Mouse (Mus musculus): Measurements from ENCODE around the gene Sorl1. TPM values are rescaled to one million over a fixed set of nuclear protein-coding genes. Genes with fewer than 3 reads are reported as not detected.

Sorl1 gene
- polyA plus RNA-seq, 1 experiment from 2014 or later = 9.1 TPM

- ATAC-seq (replicated peaks; ENCODE audit: low FRiP score) = no peak
Observed at GRCm38 (mm10) chr9:41937341-41937966, 186.6 kb downstream of the Sorl1 start.

GRCm38 (mm10) chr9:41936598-41936997, 187.5 kb downstream of the Sorl1 start:
- H3K27ac ChIP-seq = no peak overlapping the region
- ATAC-seq (replicated peaks; ENCODE audit: low FRiP score) = no peak
- H3K4me1 ChIP-seq = peaks cover 62% of the 10 kb centered on the region
- 32% methylated on average over 1 of the region's 1 CpGs for WGBS
- H3K4me3 ChIP-seq (replicated peaks) = no peak overlapping the region
- H3K4me2 ChIP-seq = no peak overlapping the region
- no peaks in the 10 kb centered on the region for H3K9me3 ChIP-seq (replicated peaks)
- no peak overlapping the region for H3K9ac ChIP-seq
- H3K27me3 ChIP-seq = no peaks in the 10 kb centered on the region
- H3K36me3 ChIP-seq = no peaks in the 10 kb centered on the region

More at GRCm38 (mm10) chr9:41937341-41937966, 186.6 kb downstream of the Sorl1 start:
- peak overlapping the region; percentile 89 for H3K27ac ChIP-seq
- peaks cover 62% of the 10 kb centered on the region for H3K4me1 ChIP-seq
- H3K4me2 ChIP-seq = no peak overlapping the region
- WGBS = 34% methylated on average over 8 of the region's 8 CpGs
- H3K9me3 ChIP-seq (replicated peaks) = no peaks in the 10 kb centered on the region
- H3K4me3 ChIP-seq (replicated peaks) = no peak overlapping the region
- H3K27me3 ChIP-seq = no peaks in the 10 kb centered on the region
- no peaks in the 10 kb centered on the region for H3K36me3 ChIP-seq
- H3K9ac ChIP-seq = no peak overlapping the region

- no peaks in the 10 kb centered on the region for H3K36me3 ChIP-seq
- peak overlapping the region; percentile 40 for H3K4me3 ChIP-seq (replicated peaks)
- 1% methylated on average over 10 of the region's 10 CpGs for WGBS
- H3K9me3 ChIP-seq (replicated peaks) = no peaks in the 10 kb centered on the region
- H3K27me3 ChIP-seq = no peaks in the 10 kb centered on the region
- peak overlapping the region; percentile 55 for H3K9ac ChIP-seq
- peak overlapping the region; percentile 82 for H3K4me2 ChIP-seq
- peak overlapping the region; percentile 92 for H3K27ac ChIP-seq
- ATAC-seq (replicated peaks; ENCODE audit: low FRiP score) = no peak
- peaks cover 62% of the 10 kb centered on the region for H3K4me1 ChIP-seq
Observed at GRCm38 (mm10) chr9:41935979-41936378, 188.1 kb downstream of the Sorl1 start.

GRCm38 (mm10) chr9:41935373-41935971, 188.6 kb downstream of the Sorl1 start:
- peak; percentile 77 for ATAC-seq (replicated peaks; ENCODE audit: low FRiP score)
- Histone ChIP-seq H3K36me3 (no peaks in the 10 kb centered on the region), H3K4me2 (peak overlapping the region; percentile 82), H3K27me3 (no peaks in the 10 kb centered on the region), H3K27ac (peak overlapping the region; percentile 92), H3K9me3 (replicated peaks) (no peaks in the 10 kb centered on the region), H3K9ac (peak overlapping the region; percentile 55), H3K4me1 (peaks cover 57% of the 10 kb centered on the region), H3K4me3 (replicated peaks) (peak overlapping the region; percentile 40)
- WGBS = 1% methylated on average over 18 of the region's 21 CpGs

- Histone ChIP-seq H3K4me2 (peak overlapping the region; percentile 82), H3K4me3 (replicated peaks) (peak overlapping the region; percentile 40), H3K27me3 (no peaks in the 10 kb centered on the region), H3K27ac (peak overlapping the region; percentile 92), H3K36me3 (no peaks in the 10 kb centered on the region), H3K4me1 (peaks cover 54% of the 10 kb centered on the region), H3K9ac (peak overlapping the region; percentile 55), H3K9me3 (replicated peaks) (no peaks in the 10 kb centered on the region)
- 16% methylated on average over 10 of the region's 10 CpGs for WGBS
- no peak for ATAC-seq (replicated peaks; ENCODE audit: low FRiP score)
Observed at GRCm38 (mm10) chr9:41934848-41935372, 189.2 kb downstream of the Sorl1 start.

- Histone ChIP-seq H3K27me3 (no peaks in the 10 kb centered on the region), H3K36me3 (no peaks in the 10 kb centered on the region), H3K9me3 (replicated peaks) (no peaks in the 10 kb centered on the region), H3K9ac (no peak overlapping the region), H3K4me2 (no peak overlapping the region), H3K4me1 (peaks cover 17% of the 10 kb centered on the region), H3K4me3 (replicated peaks) (no peak overlapping the region), H3K27ac (no peak overlapping the region)
- ATAC-seq (replicated peaks; ENCODE audit: low FRiP score) = no peak
- WGBS = 54% methylated on average over 5 of the region's 5 CpGs
Observed at GRCm38 (mm10) chr9:41929986-41930385, 194.1 kb downstream of the Sorl1 start.

- Histone ChIP-seq H3K9me3 (replicated peaks) (no peaks in the 10 kb centered on the region), H3K27me3 (no peaks in the 10 kb centered on the region), H3K9ac (no peak overlapping the region), H3K36me3 (no peaks in the 10 kb centered on the region), H3K4me1 (peaks cover 7% of the 10 kb centered on the region; the same call in 1 of the 2 replicates), H3K4me3 (replicated peaks) (no peak overlapping the region), H3K27ac (0 out of 2 replicates have a peak overlapping the region, but pooled peaks have one; percentile 4), H3K4me2 (no peak overlapping the region)
- no peak for ATAC-seq (replicated peaks; ENCODE audit: low FRiP score)
- WGBS = 72% methylated on average over 4 of the region's 4 CpGs
Observed at GRCm38 (mm10) chr9:41925721-41926120, 198.4 kb downstream of the Sorl1 start.

GRCm38 (mm10) chr9:41924140-41924539, 200.0 kb downstream of the Sorl1 start:
- 49% methylated on average over 2 of the region's 2 CpGs for WGBS
- Histone ChIP-seq H3K9me3 (replicated peaks) (no peaks in the 10 kb centered on the region), H3K4me3 (replicated peaks) (no peak overlapping the region), H3K27me3 (no peaks in the 10 kb centered on the region), H3K4me1 (peaks cover 7% of the 10 kb centered on the region; the same call in 1 of the 2 replicates), H3K9ac (no peak overlapping the region), H3K27ac (peak overlapping the region; percentile 82), H3K36me3 (no peaks in the 10 kb centered on the region), H3K4me2 (no peak overlapping the region)
- no peak for ATAC-seq (replicated peaks; ENCODE audit: low FRiP score)

- WGBS = 56% methylated on average over 6 of the region's 6 CpGs
Observed at GRCm38 (mm10) chr9:41922416-41922815, 201.7 kb downstream of the Sorl1 start.

GRCm38 (mm10) chr9:41918657-41919380, 205.3 kb downstream of the Sorl1 start:
- Histone ChIP-seq H3K9ac (no peak overlapping the region), H3K4me3 (replicated peaks) (no peak overlapping the region), H3K4me2 (no peak overlapping the region), H3K27me3 (no peaks in the 10 kb centered on the region), H3K27ac (peak overlapping the region; percentile 45; the same call in 1 of the 2 replicates), H3K4me1 (peaks cover 9% of the 10 kb centered on the region; the same call in 1 of the 2 replicates), H3K9me3 (replicated peaks) (peaks cover 3% of the 10 kb centered on the region; the same call in 1 of the 2 replicates), H3K36me3 (no peaks in the 10 kb centered on the region)
- 57% methylated on average over 14 of the region's 14 CpGs for WGBS
- ATAC-seq (replicated peaks; ENCODE audit: low FRiP score) = no peak

More at GRCm38 (mm10) chr9:41922416-41922815, 201.7 kb downstream of the Sorl1 start:
- no peak overlapping the region for H3K4me2 ChIP-seq
- H3K27ac ChIP-seq = 0 out of 2 replicates have a peak overlapping the region, but pooled peaks have one; percentile 6
- no peak overlapping the region for H3K4me3 ChIP-seq (replicated peaks)
- H3K9ac ChIP-seq = no peak overlapping the region
- H3K27me3 ChIP-seq = no peaks in the 10 kb centered on the region
- H3K9me3 ChIP-seq (replicated peaks) = no peaks in the 10 kb centered on the region
- ATAC-seq (replicated peaks; ENCODE audit: low FRiP score) = 0 out of 2 replicates have a peak, but pooled peaks have one; percentile 25
- H3K4me1 ChIP-seq = peaks cover 13% of the 10 kb centered on the region; the same call in 1 of the 2 replicates
- no peaks in the 10 kb centered on the region for H3K36me3 ChIP-seq

- no peak for ATAC-seq (replicated peaks; ENCODE audit: low FRiP score)
- Histone ChIP-seq H3K4me2 (no peak overlapping the region), H3K4me3 (replicated peaks) (no peak overlapping the region), H3K9ac (no peak overlapping the region), H3K27me3 (no peaks in the 10 kb centered on the region), H3K9me3 (replicated peaks) (peaks cover 3% of the 10 kb centered on the region; the same call in 1 of the 2 replicates), H3K36me3 (no peaks in the 10 kb centered on the region), H3K27ac (no peak overlapping the region), H3K4me1 (peaks cover 9% of the 10 kb centered on the region; the same call in 1 of the 2 replicates)
- WGBS = 60% methylated on average over 4 of the region's 4 CpGs
Observed at GRCm38 (mm10) chr9:41918155-41918554, 205.9 kb downstream of the Sorl1 start.
